Mouse (Mus musculus) testis, adult 2 months (tissue): ENCODE results near the gene Bdkrb2.

Experiments
- CTCF ChIP-seq: fragments of 200-500 bp; IDR thresholded peaks from 2 replicates; pipeline ENCODE4 v1.5.1; 2012; ENCODE audit warnings: low read depth, mild to moderate bottlenecking, inconsistent platforms, low read length, moderate library complexity; ENCODE audit not compliant: control insufficient read depth, insufficient read depth, insufficient replicate concordance
- POLR2A ChIP-seq: fragments of 200-500 bp; IDR thresholded peaks from 2 replicates; pipeline ENCODE4 v1.6.1; 2012; ENCODE audit warnings: low read depth, mild to moderate bottlenecking, inconsistent platforms, low read length, moderate library complexity; ENCODE audit not compliant: control insufficient read depth

GRCm38 (mm10) chr12:105549835-105550802 is 12.9 kb upstream of the Bdkrb2 start:
- TF ChIP-seq POLR2A (no peak), CTCF (no peak)
